Mouse (Mus musculus): ENCODE data around the gene Fthl17d. TPM values are rescaled to one million over a fixed set of nuclear protein-coding genes. Genes with fewer than 3 reads are reported as not detected.

Fthl17d gene
- polyA plus RNA-seq, 1 experiment = not detected

DNA sequence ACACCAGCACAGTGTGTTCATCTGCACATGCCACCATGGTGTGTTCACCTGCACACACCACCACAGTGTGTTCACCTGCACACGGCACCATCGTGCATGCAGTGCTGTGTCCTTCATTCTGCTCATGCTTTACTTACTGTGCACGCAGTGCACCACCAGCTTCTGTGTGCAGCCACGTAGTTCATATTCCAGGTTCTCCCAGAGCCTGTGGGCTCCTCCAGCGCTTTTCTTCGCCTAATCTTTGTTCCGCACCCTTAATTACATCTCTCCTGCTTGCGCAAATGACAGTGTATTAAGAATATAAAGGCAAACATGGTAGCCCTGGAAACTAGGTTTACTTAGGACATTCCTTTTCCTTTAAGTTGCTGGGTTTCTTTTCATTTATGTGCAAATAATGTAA lies 42.5 kb downstream of the Fthl17d start:
- TF ChIP-seq POLR2A (IDR thresholded peaks at IDR 0.05; ENCODE audit: low read depth, low read length) = no peak
- no peak for TF ChIP-seq CTCF (IDR thresholded peaks at IDR 0.05; ENCODE audit: extremely low read depth, insufficient read length, insufficient replicate concordance, low read depth, low read length)
- 48% methylated on average over 8 of the region's 8 CpGs for WGBS

More for the DNA sequence above, 42.5 kb downstream of the Fthl17d start:
- Histone ChIP-seq H3K4me1 (ENCODE audit: control insufficient read depth, insufficient read depth, insufficient read length, low read length) (no peaks in the 10 kb centered on the region), H3K36me3 (ENCODE audit: control insufficient read depth, insufficient read depth, low read length) (no peaks in the 10 kb centered on the region), H3K4me3 (ENCODE audit: low read depth, low read length) (no peak overlapping the region), H3K27me3 (ENCODE audit: control insufficient read depth, insufficient read depth, low read length) (no peaks in the 10 kb centered on the region), H3K27ac (ENCODE audit: insufficient read depth, low read depth, low read length) (no peak overlapping the region)

Other genes starting within 250 kb of the Fthl17d start
- not detected in 2 replicates for gene Ssx9, start 238.3 kb downstream of the Fthl17d start, polyA plus RNA-seq (2012; rRNA removed)
- not detected in 2 replicates for gene Ssxb5, start 183.1 kb downstream of the Fthl17d start, polyA plus RNA-seq (2012; rRNA removed)
- gene Gm6592, start 142.8 kb downstream of the Fthl17d start, polyA plus RNA-seq (2012; rRNA removed) = not detected in 2 replicates
- not detected in 2 replicates for gene Gm5751, start 112.5 kb downstream of the Fthl17d start, polyA plus RNA-seq (2012; rRNA removed)
- 0.91 and 1.4 TPM in 2 replicates for gene B630019K06Rik, start 94.4 kb downstream of the Fthl17d start, polyA plus RNA-seq (2012; rRNA removed)
- gene Fthl17b, start 23.8 kb downstream of the Fthl17d start, polyA plus RNA-seq (2012; rRNA removed) = not detected in 2 replicates
- not detected in 2 replicates for gene Fthl17c, start 10.2 kb downstream of the Fthl17d start, polyA plus RNA-seq (2012; rRNA removed)
- gene Fthl17e, start 46.7 kb upstream of the Fthl17d start, polyA plus RNA-seq (2012; rRNA removed) = not detected in 2 replicates
- gene Fthl17f, start 76.3 kb upstream of the Fthl17d start, polyA plus RNA-seq (2012; rRNA removed) = not detected in 2 replicates
- gene 4930402K13Rik, start 117.8 kb upstream of the Fthl17d start, polyA plus RNA-seq (2012; rRNA removed) = not detected in 2 replicates
- gene Lancl3, start 213.1 kb upstream of the Fthl17d start, polyA plus RNA-seq (2012; rRNA removed) = 0.05 and 0.16 TPM in 2 replicates

Data from small intestine, adult 2 months (tissue).